Mouse (Mus musculus): ENCODE measurements around the gene Armc9. TPM values are rescaled to one million over a fixed set of nuclear protein-coding genes. Genes with fewer than 3 reads are reported as not detected.
A peak's percentile ranks its signal among the peaks of the same experiment; 100 is the strongest.

Armc9 gene
- total RNA-seq, 2 experiments from 2014 or later = 3.5 to 3.7 TPM

GRCm38 (mm10) chr1:86160479-86160878 lies 5.9 kb downstream of the Armc9 start:
- intact Hi-C loops (cut with DNase I) = no loop called here
- DNase-seq = no peak

- intact Hi-C loops (cut with DNase I) = no loop called here
- DNase-seq = no peak
Measured at GRCm38 (mm10) chr1:86161061-86161460, 6.5 kb downstream of the Armc9 start.

- intact Hi-C loops (cut with DNase I) = no loop called here
- DNase-seq = no peak
Measured at GRCm38 (mm10) chr1:86174602-86175001, 20.0 kb downstream of the Armc9 start.

- intact Hi-C loops (cut with DNase I) = no loop called here
- DNase-seq = no peak
Measured at GRCm38 (mm10) chr1:86176066-86176465, 21.5 kb downstream of the Armc9 start.

GRCm38 (mm10) chr1:86178462-86179253 lies 24.1 kb downstream of the Armc9 start:
- intact Hi-C loops (cut with DNase I) = loop anchor here (1.0 kb wide), 1 partner anchor 161 kb away; no protein-coding TSS in a partner anchor
- peak; percentile 75 to 79 for DNase-seq

- DNase-seq = no peak
- intact Hi-C loops (cut with DNase I) = no loop called here
Measured at GRCm38 (mm10) chr1:86182004-86182709, 27.6 kb downstream of the Armc9 start.

- intact Hi-C loops (cut with DNase I) = no loop called here
- no peak for DNase-seq
Measured at GRCm38 (mm10) chr1:86183577-86184263, 29.1 kb downstream of the Armc9 start.

GRCm38 (mm10) chr1:86186762-86187161 lies 32.2 kb downstream of the Armc9 start:
- no peak for DNase-seq
- intact Hi-C loops (cut with DNase I) = no loop called here

- intact Hi-C loops (cut with DNase I) = no loop called here
Measured at GRCm38 (mm10) chr1:86187856-86188255, 33.3 kb downstream of the Armc9 start.

GRCm38 (mm10) chr1:86188271-86188670 lies 33.7 kb downstream of the Armc9 start:
- DNase-seq = no peak
- intact Hi-C loops (cut with DNase I) = no loop called here

More at GRCm38 (mm10) chr1:86187856-86188255, 33.3 kb downstream of the Armc9 start:
- DNase-seq = no peak

- no peak for DNase-seq
- intact Hi-C loops (cut with DNase I) = no loop called here
Measured at GRCm38 (mm10) chr1:86189034-86189702, 34.6 kb downstream of the Armc9 start.

- intact Hi-C loops (cut with DNase I) = no loop called here
- no peak for DNase-seq
Measured at GRCm38 (mm10) chr1:86190843-86191242, 36.3 kb downstream of the Armc9 start.

GRCm38 (mm10) chr1:86194044-86194443 lies 39.5 kb downstream of the Armc9 start:
- DNase-seq = no peak
- intact Hi-C loops (cut with DNase I) = no loop called here

- no peak for DNase-seq
- intact Hi-C loops (cut with DNase I) = no loop called here
Measured at GRCm38 (mm10) chr1:86198276-86198675, 43.7 kb downstream of the Armc9 start.

- no peak for DNase-seq
- intact Hi-C loops (cut with DNase I) = no loop called here
Measured at GRCm38 (mm10) chr1:86199026-86199425, 44.4 kb downstream of the Armc9 start.

GRCm38 (mm10) chr1:86201312-86201711 lies 46.7 kb downstream of the Armc9 start:
- DNase-seq = no peak
- intact Hi-C loops (cut with DNase I) = no loop called here

- intact Hi-C loops (cut with DNase I) = no loop called here
- DNase-seq = no peak
Measured at GRCm38 (mm10) chr1:86202617-86203219, 48.1 kb downstream of the Armc9 start.

GRCm38 (mm10) chr1:86210676-86211075 lies 56.1 kb downstream of the Armc9 start:
- intact Hi-C loops (cut with DNase I) = no loop called here
- DNase-seq = no peak

GRCm38 (mm10) chr1:86211498-86211897 lies 56.9 kb downstream of the Armc9 start:
- intact Hi-C loops (cut with DNase I) = no loop called here
- DNase-seq = no peak

- intact Hi-C loops (cut with DNase I) = no loop called here
- DNase-seq = no peak
Measured at GRCm38 (mm10) chr1:86212731-86213130, 58.2 kb downstream of the Armc9 start.

All from heart, postnatal 36 days (tissue).